Mouse (Mus musculus) limb, embryonic 14.5 days (tissue): ENCODE results near the gene Brca1. TPM values are rescaled to one million over a fixed set of nuclear protein-coding genes. Genes with fewer than 3 reads are reported as not detected.

Experiments used
- ATAC-seq: fragments of 200-750 bp; cut with Nextera tagmentation; 2 replicates; pipeline ENCODE4 v1.8.0; 2017; ENCODE audit warnings: low read depth, moderate number of reproducible peaks, moderate TSS enrichment; ENCODE audit not compliant: low FRiP score
- DNase-seq: peaks from one replicate; pipeline ENCODE4 v3.0.0-alpha.2; 2015; ENCODE audit warnings: low spot score
- H3K27ac ChIP-seq: fragments of 300-500 bp; sonication (generic); replicated peaks from 2 replicates; pipeline ENCODE4 v1.5.1; 2014; ENCODE audit warnings: low read depth, mild to moderate bottlenecking, low read length, moderate library complexity, mixed read lengths
- H3K27me3 ChIP-seq: fragments of 300-500 bp; sonication (generic); 2 replicates; pipeline ENCODE4 v1.6.1; 2014; ENCODE audit warnings: low read length, mixed read lengths; ENCODE audit not compliant: control insufficient read depth, insufficient read depth
- H3K36me3 ChIP-seq: fragments of 300-500 bp; sonication (generic); 2 replicates; pipeline ENCODE4 v1.6.1; 2014; ENCODE audit warnings: mild to moderate bottlenecking, low read length, moderate library complexity, mixed read lengths; ENCODE audit not compliant: control insufficient read depth, insufficient read depth
- H3K4me1 ChIP-seq: fragments of 300-500 bp; sonication (generic); 2 replicates; pipeline ENCODE4 v1.6.1; 2014; ENCODE audit warnings: antibody characterized with exemption, low read length, mixed read lengths; ENCODE audit not compliant: control insufficient read depth, insufficient read depth
- H3K4me2 ChIP-seq: fragments of 300-500 bp; sonication (generic); replicated peaks from 2 replicates; pipeline ENCODE4 v1.6.1; 2014; ENCODE audit warnings: low read depth, mild to moderate bottlenecking, low read length, moderate library complexity; ENCODE audit not compliant: severe bottlenecking
- H3K4me3 ChIP-seq: fragments of 300-500 bp; sonication (generic); replicated peaks from 2 replicates; pipeline ENCODE4 v1.5.1; 2014; ENCODE audit warnings: low read length
- H3K9ac ChIP-seq: fragments of 300-500 bp; sonication (generic); 2 replicates; pipeline ENCODE4 v1.6.1; 2014; ENCODE audit warnings: mild to moderate bottlenecking, low read depth, low read length, moderate library complexity; ENCODE audit not compliant: severe bottlenecking
- H3K9me3 ChIP-seq: fragments of 300-500 bp; sonication (generic); 2 replicates; pipeline ENCODE4 v1.6.1; 2016; ENCODE audit warnings: low read length; ENCODE audit not compliant: control insufficient read depth
- POLR2A ChIP-seq: fragments of 200-500 bp; IDR thresholded peaks from 2 replicates; pipeline ENCODE4 v1.8.0; 2012; ENCODE audit warnings: inconsistent platforms, mild to moderate bottlenecking, moderate library complexity, borderline replicate concordance; ENCODE audit not compliant: insufficient read depth, insufficient read length; ENCODE audit errors: extremely low read depth
- WGBS: fragments of 180-500 bp; shearing (Covaris S2); extraction: QIAGEN DNeasy Blood & Tissue Kit; methylation state at CpG from one replicate; pipeline ENCODE4 v1.1.7; 2014; 5-methylcytosine and 5-hydroxymethylcytosine counted together
- polyA plus RNA-seq, 2 experiments: library from polyadenylated mRNA; depleted of rRNA in 1 of 2; stranded (reverse) in 1 of 2; unstranded in 1 of 2; fragments of >200 nt; fragmentation: Nextera tagmentation in 1 of 2; extraction: Ambion mirVana in 1 of 2; gene quantifications; 2 replicates each; pipeline versions ENCODE4 v1.2.1 to v1.2.3; 2012 to 2014

Brca1 gene
- polyA plus RNA-seq, 2 experiments: 9.9 to 11.6 TPM

DNA sequence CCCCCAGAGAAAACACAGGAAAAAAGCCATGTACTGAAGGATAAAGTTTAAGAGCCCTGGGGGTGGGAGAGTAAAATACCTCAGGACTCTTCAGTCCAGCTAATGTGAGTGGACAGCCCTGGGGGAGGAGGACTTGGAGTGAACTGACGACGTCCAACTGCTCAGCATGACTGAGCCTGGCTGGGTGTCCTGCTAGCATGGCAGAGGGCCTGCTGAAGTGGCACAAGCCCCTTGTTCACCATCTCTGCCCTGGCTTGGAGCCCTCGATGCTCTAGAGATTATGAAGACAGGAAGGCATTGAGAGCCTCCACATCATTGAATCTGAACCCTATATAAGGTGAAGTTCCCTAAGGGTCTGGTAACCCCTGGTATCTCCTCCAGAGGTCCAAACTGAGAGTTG lies 79.8 kb downstream of the Brca1 start:
- Histone ChIP-seq H3K27me3 (no peaks in the 10 kb centered on the region), H3K9ac (no peak overlapping the region), H3K4me1 (peaks cover 6% of the 10 kb centered on the region), H3K4me2 (no peak overlapping the region), H3K36me3 (no peaks in the 10 kb centered on the region), H3K4me3 (no peak overlapping the region), H3K9me3 (no peaks in the 10 kb centered on the region), H3K27ac (no peak overlapping the region)
- WGBS: 57% methylated on average over 3 of the region's 3 CpGs
- DNase-seq: no peak
- TF ChIP-seq POLR2A: no peak
- ATAC-seq: no peak

DNA sequence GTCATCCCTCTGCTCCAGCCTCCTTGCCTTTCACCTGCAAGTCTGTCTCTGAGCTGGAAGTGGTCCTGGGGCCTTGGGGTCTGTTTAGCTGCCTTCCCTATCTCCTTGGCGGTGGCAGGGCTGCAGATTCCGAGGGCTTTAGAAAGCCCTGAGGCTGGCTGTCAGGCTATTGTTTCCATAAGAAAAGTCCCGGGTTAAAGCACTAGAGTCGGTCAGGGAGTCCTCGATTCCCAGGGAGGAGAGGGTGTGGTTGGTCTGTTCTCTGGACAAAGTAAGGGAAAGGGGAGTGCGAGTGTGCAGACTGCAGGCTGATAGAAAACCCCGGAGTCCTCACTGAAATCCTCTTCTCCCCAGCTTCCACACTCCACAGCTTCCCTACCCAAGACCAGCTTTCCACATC lies 81.5 kb downstream of the Brca1 start:
- Histone ChIP-seq H3K9ac (no peak overlapping the region), H3K4me3 (no peak overlapping the region), H3K9me3 (no peaks in the 10 kb centered on the region), H3K27me3 (no peaks in the 10 kb centered on the region), H3K4me2 (no peak overlapping the region), H3K36me3 (no peaks in the 10 kb centered on the region), H3K27ac (no peak overlapping the region), H3K4me1 (peaks cover 6% of the 10 kb centered on the region)
- ATAC-seq: no peak
- TF ChIP-seq POLR2A: no peak
- 52% methylated on average over 7 of the region's 7 CpGs for WGBS
- no peak for DNase-seq

DNA sequence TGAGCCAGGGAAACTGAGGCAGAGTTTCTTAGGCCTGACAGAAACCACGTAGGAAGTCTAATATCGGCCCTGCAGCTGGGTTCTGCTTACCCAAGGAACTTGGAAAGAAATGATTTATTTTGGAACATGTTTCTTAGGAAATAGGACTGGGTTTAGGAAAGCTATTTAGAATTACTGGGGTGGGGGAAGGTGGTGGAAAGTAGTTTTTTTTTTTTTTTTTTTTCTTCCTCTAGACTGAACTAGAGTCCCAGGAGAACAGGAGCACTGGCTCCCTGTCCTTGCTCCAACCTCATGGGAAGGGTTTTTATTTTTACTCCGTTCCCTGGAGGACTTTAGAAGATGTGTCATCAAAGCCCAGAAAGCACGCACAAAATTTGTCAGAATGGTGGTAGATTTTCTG lies 82.6 kb downstream of the Brca1 start:
- H3K36me3 ChIP-seq: no peaks in the 10 kb centered on the region
- peaks cover 16% of the 10 kb centered on the region for H3K4me1 ChIP-seq
- DNase-seq (no peak), ATAC-seq (no peak)
- TF ChIP-seq POLR2A: no peak
- H3K27me3 ChIP-seq: no peaks in the 10 kb centered on the region
- WGBS: 64% methylated on average over 4 of the region's 4 CpGs
- H3K27ac ChIP-seq: no peak overlapping the region
- H3K9me3 ChIP-seq: no peaks in the 10 kb centered on the region
- H3K4me2 ChIP-seq: peak overlapping the region; percentile 95
- H3K9ac ChIP-seq: no peak overlapping the region; the same call in 1 of the 2 replicates
- H3K4me3 ChIP-seq: peak overlapping the region; percentile 70; the same call in 1 of the 2 replicates

DNA sequence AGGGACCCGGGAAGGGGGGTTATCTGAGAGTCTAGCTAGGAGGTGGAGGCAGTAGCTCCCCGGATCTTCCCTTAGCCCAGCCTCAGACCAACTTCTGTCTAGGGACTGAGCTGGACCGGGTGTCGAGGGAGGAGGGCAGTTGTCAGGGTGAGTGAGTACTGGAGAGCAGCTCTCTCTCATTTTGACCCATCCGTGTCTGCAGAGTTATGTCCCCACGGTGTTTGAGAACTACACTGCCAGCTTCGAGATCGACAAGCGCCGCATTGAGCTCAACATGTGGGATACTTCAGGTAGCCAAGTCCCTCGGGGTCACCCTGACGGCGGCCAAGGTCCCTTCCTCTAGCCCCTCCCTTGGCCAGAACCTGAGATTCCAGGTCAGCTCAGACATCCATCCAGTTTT lies 83.0 kb downstream of the Brca1 start:
- Histone ChIP-seq H3K36me3 (no peaks in the 10 kb centered on the region), H3K9me3 (no peaks in the 10 kb centered on the region), H3K4me2 (peak overlapping the region; percentile 95), H3K4me1 (peaks cover 19% of the 10 kb centered on the region), H3K27ac (no peak overlapping the region), H3K9ac (peak overlapping the region; percentile 61), H3K4me3 (peak overlapping the region; percentile 70), H3K27me3 (no peaks in the 10 kb centered on the region)
- TF ChIP-seq POLR2A: no peak
- WGBS: 2% methylated on average over 13 of the region's 13 CpGs
- ATAC-seq (no peak), DNase-seq (no peak)

DNA sequence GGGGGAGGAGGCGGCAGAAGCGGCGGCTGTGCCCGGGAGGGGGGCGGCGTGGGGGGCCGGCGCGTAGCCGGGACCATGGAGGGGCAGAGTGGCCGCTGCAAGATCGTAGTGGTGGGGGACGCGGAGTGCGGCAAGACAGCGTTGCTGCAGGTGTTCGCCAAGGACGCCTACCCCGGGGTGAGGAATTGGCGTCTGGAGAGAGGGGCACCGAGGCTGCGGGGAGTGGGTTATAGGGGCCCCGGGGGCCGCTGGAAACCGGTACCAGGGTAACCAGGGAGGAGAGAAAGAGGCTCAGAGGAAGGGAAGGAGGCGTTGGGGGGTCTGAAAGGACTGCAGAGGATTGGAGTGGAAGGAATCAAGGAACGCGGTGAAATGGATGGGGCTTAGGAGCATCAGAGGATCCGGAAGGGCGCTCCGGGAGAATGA lies 83.5 kb downstream of the Brca1 start:
- ATAC-seq: peak; percentile 10
- Histone ChIP-seq H3K27ac (no peak overlapping the region), H3K4me2 (peak overlapping the region; percentile 95), H3K4me1 (peaks cover 23% of the 10 kb centered on the region), H3K4me3 (peak overlapping the region; percentile 70), H3K9ac (peak overlapping the region; percentile 61), H3K9me3 (no peaks in the 10 kb centered on the region), H3K27me3 (no peaks in the 10 kb centered on the region), H3K36me3 (no peaks in the 10 kb centered on the region)
- TF ChIP-seq POLR2A: no peak
- DNase-seq: peak; percentile 5
- WGBS: under 1% methylated on average over 21 of the region's 31 CpGs
